Mouse (Mus musculus): ENCODE measurements around the gene Fhdc1.

DNA sequence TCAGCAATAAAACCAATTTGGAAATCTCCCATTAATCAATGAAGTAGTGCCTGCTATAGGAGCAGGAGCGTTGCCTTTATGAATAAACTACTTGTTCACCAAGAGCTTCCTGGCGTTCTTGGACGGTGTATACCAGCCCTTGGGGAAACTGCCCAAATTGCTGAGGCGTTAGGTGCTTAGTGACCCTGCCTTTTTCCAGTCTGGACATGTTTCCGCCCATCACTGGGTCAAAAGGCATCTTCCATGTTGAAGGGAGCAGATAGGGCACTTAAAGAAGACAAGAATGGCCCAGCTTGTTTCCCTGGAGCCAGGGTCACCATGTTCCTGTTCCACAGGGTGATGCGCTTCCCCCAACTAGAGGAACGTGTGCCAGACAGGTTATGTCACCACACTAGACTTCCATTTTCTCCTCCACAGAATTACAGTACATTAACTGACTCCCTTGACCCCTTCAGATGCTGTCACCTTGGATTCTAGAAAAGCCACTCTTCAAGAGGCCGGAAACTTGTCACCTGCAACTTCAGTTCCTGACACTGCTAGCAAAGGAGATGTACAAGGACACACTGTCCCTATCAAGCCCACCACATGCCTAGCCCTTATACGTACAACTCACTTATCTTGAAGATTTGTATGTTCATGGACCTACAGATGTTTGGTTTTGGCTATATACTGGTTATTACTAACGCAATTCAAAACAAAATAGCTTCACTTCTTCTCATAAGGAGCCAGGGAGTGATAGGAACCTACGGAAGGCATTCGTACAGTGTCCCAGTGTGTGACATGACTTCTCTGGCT lies 5.1 kb downstream of the Fhdc1 start:
- TF ChIP-seq POLR2A (IDR thresholded peaks at IDR 0.05; ENCODE audit: insufficient read depth, low read depth, low read length): no peak
- TF ChIP-seq CTCF (IDR thresholded peaks at IDR 0.05; ENCODE audit: insufficient read depth, low read depth, low read length): no peak
